Mouse (Mus musculus): ENCODE data around the gene Susd6. TPM values are rescaled to one million over a fixed set of nuclear protein-coding genes. Genes with fewer than 3 reads are reported as not detected.

Susd6 gene
- total RNA-seq, 2 experiments from 2014 or later = 27.8 to 28.7 TPM

DNA sequence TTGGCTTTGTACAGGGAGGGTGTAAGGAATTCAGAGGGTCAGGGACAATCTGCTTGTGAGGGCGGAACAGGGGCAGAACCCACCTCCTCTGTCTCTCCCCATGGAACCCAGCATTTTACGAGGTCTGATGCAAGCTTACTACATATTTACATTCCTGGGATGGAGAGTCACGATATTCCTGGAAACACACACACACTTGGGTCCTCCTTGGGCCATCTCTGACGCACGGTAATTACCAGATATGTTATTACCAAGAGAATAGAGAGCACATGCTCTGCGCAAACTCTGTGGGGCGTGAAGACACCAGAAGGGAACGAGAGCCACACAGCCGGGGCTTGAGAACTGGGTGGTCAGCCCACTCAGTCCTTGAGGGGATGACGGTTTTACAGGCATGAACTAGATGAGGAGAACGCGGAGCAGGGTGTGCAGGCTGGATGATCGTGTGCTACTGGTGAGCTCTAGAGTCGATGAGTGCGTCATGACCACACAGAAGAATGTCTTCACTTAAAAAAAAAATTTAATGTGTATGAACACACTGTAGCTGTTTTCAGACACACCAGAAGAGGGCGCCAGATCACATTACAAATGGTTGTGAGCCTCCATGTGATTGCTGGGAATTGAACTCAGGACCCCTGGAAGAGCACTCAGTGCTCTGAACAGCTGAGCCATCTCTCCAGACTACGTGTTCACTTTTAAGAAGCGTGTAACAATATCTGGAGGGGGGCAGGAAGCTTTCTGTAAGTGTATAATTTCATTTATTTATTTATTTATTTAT lies 103.6 kb downstream of the Susd6 start:
- intact Hi-C loops (cut with DNase I; ENCODE audit: low total_unique reads) = loop anchor here (2.0 kb wide), 1 partner anchor 125 kb away; no protein-coding TSS in a partner anchor
- DNase-seq = no peak

DNA sequence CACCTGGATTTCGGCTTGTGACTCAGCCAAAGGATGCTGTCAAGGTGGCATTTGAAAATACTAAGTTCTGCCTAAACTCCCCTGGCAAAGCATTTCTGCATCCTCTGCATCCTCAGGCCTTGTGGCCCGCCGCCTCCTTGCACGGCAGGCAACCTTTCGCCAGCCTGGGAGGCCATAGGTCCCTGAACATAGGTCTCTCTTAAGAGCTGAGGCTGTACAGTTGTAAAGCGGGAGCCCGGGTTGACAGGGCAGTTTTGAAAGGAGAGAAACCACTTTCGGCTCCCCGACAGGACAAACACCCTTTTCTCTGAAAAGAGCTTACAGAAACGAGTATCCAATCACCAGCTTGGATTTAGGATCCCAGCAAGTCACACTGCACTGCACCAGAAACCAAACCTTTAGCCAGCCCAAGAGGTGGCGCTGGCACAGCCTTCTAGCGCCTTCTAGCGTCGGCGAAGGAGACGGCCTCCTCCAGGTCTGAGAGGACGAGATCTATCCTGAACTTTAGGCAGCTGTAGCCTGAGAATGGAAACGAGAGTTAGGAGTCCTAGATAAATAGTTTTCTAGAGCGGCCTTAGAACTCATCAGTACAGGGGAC lies 104.8 kb downstream of the Susd6 start:
- intact Hi-C loops (cut with DNase I; ENCODE audit: low total_unique reads) = no loop called here
- peak; percentile 74 for DNase-seq

DNA sequence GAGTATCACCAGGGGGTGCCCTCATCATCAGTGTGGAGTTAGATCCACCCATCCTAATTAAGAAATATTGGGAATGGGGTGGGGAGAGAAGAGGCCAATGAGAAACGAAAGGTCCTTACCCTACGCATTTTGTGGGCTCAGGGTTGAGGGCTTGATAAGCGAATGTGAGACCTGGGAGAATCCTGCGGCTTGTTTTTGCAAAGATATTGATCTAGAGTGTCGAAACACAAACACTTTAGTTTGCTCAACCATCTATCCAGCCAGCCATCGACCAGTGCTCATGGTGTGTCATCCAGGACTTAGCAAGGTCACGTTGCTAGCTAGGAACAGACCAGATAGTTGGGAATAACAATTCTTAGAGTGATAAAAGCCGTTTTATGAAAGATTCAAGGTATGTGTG lies 119.3 kb downstream of the Susd6 start:
- no peak for DNase-seq
- intact Hi-C loops (cut with DNase I; ENCODE audit: low total_unique reads) = no loop called here

DNA sequence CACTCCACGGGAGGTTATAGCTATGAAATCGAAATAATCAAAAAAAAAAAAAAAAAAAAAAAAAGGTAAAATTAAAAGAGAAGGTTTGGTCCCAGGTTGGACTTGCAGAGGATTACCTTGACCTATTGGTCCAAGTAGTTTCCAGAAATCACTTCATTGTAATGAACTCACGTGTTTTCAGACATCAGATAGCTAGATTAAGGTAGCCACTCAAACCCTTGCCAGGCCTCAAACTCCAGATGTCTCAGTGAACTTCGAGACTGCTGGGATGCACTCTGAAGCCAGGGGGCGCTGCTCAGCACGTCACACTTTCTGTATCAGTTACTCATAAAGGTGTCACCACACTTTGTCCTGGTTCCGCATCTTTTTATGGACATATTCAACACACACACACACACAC lies 127.5 kb downstream of the Susd6 start:
- no peak for DNase-seq
- intact Hi-C loops (cut with DNase I; ENCODE audit: low total_unique reads) = no loop called here

DNA sequence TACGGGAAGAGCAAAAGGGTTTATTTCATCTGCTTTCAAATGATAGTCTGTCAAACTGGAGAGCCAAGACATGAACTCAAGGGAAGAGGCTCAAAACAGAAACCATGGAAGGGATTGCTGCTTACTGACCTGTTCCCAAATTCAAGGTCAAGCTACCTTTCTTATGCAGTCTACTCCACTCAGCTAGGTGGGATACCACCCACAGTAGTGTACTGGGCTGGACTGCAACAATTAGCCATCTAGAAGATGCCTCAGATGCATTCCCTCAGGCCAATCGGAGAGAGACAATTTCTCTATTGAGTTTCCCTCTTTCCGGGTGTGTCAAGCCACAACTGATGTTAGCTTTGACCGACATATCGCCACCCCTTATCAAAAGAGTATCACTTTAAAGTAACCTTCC lies 131.0 kb downstream of the Susd6 start:
- DNase-seq = no peak
- intact Hi-C loops (cut with DNase I; ENCODE audit: low total_unique reads) = no loop called here

DNA sequence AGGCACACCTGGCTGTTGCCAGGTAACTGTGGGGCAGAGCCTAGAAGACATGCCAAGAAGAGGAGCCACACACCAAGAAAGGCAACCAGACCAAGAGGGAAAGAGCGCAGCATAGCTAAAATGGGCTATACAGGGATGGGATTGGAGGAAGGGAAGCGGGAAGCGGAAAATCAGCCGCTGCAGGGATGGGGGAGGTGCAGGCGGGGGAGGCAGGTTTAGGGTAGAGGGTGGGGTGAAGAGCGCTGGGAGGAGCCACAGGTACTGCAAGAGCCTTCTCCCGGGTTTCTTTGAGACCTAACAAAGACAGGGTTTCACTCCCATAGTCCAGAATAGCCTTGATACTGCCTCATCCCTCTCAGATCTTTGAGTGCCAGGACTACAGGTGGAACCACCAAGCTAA lies 132.6 kb downstream of the Susd6 start:
- no peak for DNase-seq
- intact Hi-C loops (cut with DNase I; ENCODE audit: low total_unique reads) = no loop called here

DNA sequence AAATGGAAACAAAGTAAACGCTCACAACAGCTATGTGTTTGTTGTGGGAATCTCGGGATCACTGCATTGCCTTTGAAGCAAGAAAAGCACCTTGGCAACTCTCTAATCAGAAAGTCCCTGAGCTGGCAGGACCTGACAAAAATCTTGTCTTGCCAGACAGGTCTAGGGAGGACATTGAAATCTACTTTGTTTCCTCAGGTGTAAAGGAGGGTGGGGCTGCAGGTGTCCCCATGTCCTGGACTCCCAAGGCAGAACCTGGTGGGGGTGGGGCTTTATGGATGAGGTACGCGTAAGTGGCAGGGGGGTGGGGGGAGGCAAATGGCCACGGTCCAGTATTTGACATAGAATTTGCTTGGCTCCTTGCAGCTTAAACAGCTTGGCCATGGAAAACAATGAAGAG lies 133.3 kb downstream of the Susd6 start:
- DNase-seq = no peak
- intact Hi-C loops (cut with DNase I; ENCODE audit: low total_unique reads) = no loop called here

DNA sequence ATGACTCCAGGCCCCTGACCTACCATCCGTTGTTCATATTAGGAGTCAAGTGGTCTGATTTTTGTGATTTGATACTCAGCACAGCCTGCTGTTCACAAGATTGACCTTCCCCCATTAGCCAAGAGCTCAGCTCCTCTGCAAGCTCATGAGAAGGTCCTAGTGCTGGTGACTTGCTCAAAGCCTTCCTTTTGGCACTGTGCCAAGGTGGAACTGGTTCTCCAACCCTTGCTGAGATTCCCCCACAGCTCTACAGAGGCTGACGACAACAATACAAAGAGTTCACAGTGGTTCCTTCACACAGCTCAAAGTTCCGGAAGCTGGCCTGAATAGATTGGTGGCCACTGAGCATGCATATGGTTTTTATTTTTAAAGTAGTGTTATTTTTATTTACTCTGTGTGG lies 133.9 kb downstream of the Susd6 start:
- DNase-seq = no peak
- intact Hi-C loops (cut with DNase I; ENCODE audit: low total_unique reads) = no loop called here

DNA sequence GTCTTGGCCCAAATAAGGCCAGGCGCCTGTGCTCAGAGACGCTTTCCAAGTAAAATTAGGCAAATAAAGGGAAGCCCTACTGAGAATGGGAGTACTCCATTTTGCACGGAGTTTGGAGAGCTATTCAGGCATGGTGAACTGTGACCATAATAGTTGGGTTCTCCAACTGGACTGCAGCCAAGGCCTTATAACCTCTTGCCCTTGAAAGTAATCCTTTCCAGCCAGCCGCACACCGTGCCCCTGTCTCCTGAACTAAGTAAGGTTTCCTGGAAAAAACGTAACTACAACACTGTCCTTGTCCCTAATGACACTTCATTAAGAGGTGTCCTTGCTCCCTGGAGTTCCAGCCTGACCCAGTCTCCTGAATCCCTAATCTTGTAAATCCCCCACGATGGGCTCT lies 135.6 kb downstream of the Susd6 start:
- DNase-seq = no peak
- intact Hi-C loops (cut with DNase I; ENCODE audit: low total_unique reads) = no loop called here

DNA sequence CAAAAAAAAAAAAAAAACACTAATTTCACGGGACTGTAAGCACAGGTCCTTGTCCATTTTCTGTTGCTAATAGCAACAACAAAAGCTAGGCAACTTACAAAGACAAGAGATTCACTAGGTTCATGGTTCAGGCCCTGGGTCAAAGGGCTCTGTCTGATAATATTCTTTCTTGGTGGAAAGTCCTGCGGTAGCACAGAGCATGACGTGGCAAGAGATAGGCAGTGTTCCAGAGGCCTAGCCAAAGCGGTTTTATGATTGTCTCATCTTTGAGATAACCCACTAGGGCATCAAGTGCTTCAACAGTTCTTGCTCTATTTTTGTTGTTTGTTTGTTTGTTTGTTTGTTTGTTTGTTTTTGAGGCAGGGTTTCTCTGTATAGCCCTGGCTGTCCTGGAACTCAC lies 136.2 kb downstream of the Susd6 start:
- intact Hi-C loops (cut with DNase I; ENCODE audit: low total_unique reads) = no loop called here
- no peak for DNase-seq

DNA sequence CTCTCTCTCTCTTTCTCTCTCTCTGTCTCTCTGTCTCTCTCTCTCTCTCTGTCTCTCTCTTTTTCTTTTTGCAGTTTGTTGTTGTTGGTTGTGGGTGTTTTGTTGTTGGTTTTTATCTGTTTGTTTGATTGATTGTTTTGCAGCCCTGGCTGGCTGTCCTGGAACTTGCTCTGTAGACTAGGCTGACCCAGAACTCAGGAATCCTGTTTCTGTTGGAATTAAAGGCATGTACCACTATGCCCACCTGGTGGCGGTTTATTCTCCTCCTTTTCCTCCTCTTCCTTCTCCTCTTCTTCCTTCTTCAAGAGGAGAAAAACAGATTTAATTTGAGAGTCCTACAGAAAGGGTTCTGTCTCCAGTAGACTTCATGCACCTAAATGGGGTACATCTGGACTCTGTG lies 137.2 kb downstream of the Susd6 start:
- no peak for DNase-seq
- intact Hi-C loops (cut with DNase I; ENCODE audit: low total_unique reads) = no loop called here

DNA sequence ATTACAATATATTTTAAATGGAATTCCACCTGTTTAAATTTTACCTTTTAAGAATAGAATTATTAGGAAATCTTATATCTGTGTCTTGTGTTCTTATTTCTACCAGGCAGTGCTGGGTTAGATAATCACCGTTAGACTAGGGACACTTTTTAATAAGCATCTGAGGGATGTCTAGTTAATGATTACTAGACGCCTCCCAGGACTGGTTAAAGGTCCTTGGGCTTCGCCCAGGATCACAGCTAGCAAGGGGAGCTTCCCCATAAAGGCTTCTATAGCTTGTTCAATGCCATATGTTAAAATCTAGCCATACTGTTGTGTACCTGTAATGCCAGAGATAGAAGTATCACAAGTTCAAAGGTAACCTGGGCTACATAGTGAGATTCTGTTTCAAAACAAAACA lies 138.6 kb downstream of the Susd6 start:
- intact Hi-C loops (cut with DNase I; ENCODE audit: low total_unique reads) = no loop called here
- DNase-seq = no peak

DNA sequence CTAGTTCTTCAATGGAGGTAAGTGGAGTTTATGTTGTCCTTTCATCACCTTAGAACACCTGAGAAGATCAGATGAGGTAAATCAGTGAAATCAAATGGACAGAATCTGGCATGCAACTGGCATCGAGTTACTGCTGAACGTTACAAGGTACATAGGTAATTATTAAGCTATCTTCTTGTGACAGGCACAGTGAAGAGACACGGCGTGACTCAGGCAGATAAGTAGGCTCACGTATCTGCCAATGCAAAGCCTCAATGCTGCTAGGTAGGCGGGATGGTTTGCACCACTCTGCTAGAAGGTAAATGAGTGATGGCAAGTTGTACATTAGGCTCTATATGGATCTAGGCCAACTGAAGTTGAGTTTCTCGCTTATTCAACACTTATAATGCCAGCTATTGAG lies 139.8 kb downstream of the Susd6 start:
- no peak for DNase-seq
- intact Hi-C loops (cut with DNase I; ENCODE audit: low total_unique reads) = no loop called here

Other genes starting within 250 kb of the Susd6 start
- 10 to 100 TPM in 1 of 2 experiments, 1 to 10 TPM in 1; 9.8 to 10.2 TPM for gene Slc39a9, start 146.6 kb upstream of the Susd6 start, total RNA-seq (2021)
- gene Erh, start 146.2 kb upstream of the Susd6 start, total RNA-seq (2021) = 10 to 100 TPM; 19.4 to 30.4 TPM
- gene Plekhd1, start 97.9 kb upstream of the Susd6 start, total RNA-seq (2021) = under 1 TPM; 0.16 to 0.45 TPM
- gene Ccdc177, start 29.8 kb upstream of the Susd6 start, total RNA-seq (2021) = under 1 TPM in 1 of 2 experiments, not detected in 1; 0.07 TPM
- 100 to 1,000 TPM in 1 of 2 experiments, 10 to 100 TPM in 1; 96.9 to 112 TPM for gene Srsf5, start 155.0 kb downstream of the Susd6 start, total RNA-seq (2021)
- not detected for gene Slc10a1, start 178.2 kb downstream of the Susd6 start, total RNA-seq (2021)
- gene Smoc1, start 236.3 kb downstream of the Susd6 start, total RNA-seq (2021) = 1 to 10 TPM in 1 of 2 experiments, under 1 TPM in 1; 0.71 to 1.1 TPM